Mouse (Mus musculus) frontal cortex, postnatal 14 days (tissue): Measurements from ENCODE around the gene Sfxn1.

ENCODE experiments used
- DNase-seq, 2 experiments: peaks; one replicate each; pipeline ENCODE4 v3.0.0; 2022; ENCODE audit warnings: low spot score in 2 of 2

The Sfxn1 gene

DNA sequence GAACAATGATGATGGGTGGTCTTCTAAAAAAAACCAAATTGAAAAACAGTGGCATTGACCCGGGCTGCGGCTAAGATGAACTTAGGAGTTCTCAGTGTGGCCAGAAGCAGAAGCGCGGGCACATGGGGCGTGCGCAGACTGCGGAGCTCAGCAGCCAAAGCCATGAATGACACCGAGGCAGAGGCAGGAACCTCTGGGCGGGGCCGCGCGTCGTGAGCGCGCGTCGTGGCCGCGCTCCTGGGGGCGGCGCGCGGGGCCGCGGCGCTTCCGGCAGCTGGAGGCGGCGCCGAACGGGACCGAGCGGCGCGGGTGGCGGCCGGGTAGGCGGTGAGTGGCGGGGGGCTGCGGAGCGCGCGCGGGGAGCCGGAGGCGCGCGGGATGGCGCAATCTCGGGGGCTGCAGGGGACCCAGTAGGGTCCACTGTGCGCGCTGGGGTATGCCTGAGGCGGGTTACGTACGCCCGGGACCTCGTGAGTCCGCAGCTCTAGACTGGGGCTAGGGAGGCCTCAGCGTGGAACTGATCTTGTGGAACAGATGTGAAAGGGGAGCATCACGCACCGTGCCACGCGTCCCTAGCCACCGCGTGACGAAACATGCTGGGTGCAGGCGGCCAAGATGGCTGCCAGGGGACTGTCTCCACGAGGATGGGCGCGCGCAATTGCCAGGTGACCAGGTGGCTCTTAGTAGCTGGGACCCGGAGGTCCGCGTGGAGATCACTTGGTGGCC lies at the start of gene Sfxn1:
Sfxn1 (plus strand) TSS at position 264 of the 726 bp plus-strand sequence.
- DNase-seq, result peak; percentile 65 to 73

- no peak for DNase-seq
Observed at GRCm38 (mm10) chr13:54023311-54023710, 48.4 kb upstream of the Sfxn1 start.

GRCm38 (mm10) chr13:54027079-54027478 lies 44.6 kb upstream of the Sfxn1 start:
- DNase-seq, result no peak

GRCm38 (mm10) chr13:54033653-54034052 lies 38.0 kb upstream of the Sfxn1 start:
- no peak for DNase-seq

DNA sequence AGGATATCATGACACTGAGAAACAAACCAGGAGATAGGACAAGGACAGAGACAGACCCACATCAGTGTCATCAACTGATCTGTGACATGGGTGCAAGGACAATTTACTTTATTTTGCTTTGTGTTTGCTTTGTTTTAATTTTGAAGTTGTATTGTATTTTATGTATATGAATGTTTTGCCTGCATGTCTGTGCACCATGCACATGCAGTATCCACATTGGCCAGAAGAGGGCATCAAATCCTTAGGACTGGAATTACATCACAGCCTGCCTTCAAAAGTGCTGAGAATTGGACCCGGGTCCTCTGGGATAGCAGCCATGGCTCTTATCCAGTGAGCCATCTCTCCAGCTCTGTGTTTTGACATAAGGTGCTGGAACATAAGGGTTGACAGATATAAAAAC lies 36.1 kb upstream of the Sfxn1 start:
- DNase-seq, result no peak

GRCm38 (mm10) chr13:54037936-54038335 lies 33.7 kb upstream of the Sfxn1 start:
- no peak for DNase-seq

- DNase-seq, result no peak
Observed at GRCm38 (mm10) chr13:54040256-54040655, 31.4 kb upstream of the Sfxn1 start.

- no peak for DNase-seq
Observed at GRCm38 (mm10) chr13:54048679-54049352, 22.9 kb upstream of the Sfxn1 start.

- DNase-seq, result no peak
Observed at GRCm38 (mm10) chr13:54051641-54052040, 20.0 kb upstream of the Sfxn1 start.

GRCm38 (mm10) chr13:54054962-54055361 lies 16.7 kb upstream of the Sfxn1 start:
- DNase-seq, result peak in 1 of 2 experiments; percentile 22

DNA sequence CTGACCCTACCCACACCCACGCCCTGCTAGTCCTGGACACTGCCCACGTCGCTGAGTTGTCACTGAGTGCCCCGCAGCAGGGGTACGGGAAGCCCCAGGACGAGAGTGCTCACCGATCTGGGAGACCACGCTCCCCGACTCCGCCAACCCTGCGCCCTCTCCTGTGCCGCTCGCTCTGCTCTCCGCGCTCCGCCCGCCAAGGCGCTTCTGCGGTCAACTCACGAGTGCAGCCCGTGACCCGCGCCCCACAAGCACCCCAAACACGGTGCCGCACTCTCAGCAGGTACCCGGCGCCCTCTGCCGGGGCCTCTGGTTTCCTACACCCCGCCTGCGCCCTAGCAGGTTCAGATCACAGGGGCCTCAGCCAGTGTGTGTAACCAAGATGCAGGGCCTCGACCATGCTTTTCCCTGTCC lies 16.2 kb upstream of the Sfxn1 start, which contains the start of gene Drd1:
Drd1 (minus strand) TSS at position 258 of the 414 bp plus-strand sequence.
- peak; percentile 65 to 79 for DNase-seq

DNA sequence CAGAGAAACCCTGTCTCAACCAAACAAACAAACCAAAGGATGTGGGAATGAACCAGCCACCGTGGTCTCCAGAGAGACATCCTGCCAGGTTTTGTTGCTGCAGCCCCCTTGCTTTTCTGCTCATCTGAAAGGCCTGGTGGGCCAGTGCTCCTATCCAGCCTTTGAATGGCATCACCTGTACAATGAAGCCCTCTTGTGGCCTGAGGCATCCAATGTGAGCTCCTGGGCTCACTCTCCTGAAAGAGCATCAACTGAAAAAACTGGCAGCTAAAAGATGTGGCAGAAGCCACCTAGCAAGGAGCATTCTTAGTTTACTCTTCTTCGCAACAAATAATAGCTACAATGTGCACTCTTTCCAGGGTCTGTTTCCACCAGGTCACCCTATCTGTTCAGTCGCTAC lies 9.6 kb upstream of the Sfxn1 start:
- DNase-seq, result no peak

GRCm38 (mm10) chr13:54063292-54063691 lies 8.4 kb upstream of the Sfxn1 start:
- DNase-seq, result no peak

DNA sequence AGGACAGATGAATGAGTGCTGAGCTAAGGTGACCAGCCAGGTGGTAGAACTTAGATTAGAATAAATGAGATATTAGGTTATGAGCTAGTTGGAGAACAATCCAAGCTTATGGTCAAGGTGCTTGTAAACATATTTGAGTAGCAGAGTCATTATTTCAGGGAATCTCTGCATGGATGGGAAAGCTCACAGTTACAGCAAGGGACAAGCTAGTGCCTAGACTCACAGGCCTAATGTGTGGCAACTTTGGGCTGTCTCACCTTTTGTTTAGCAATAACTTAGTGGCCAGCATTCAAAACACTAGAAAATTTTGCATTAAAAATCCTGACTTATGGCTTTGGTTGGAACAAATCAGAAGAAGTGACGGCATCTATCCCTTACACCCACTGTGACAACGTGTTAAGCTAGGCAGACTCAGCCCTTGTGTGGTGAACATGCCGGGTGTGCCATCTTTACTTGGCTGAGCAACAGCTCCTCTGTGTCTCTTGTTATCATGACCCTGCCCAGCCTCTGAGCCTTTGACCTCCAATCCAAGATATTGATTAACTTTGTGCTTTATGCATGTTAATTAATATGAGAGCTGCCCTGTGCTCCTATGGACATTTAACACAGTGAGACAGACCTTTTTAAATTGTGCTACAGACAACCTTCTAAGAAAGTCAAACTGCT lies 5.5 kb upstream of the Sfxn1 start:
- no peak for DNase-seq

- no peak for DNase-seq
Observed at GRCm38 (mm10) chr13:54067617-54068166, 4.0 kb upstream of the Sfxn1 start.

- no peak for DNase-seq
Observed at GRCm38 (mm10) chr13:54071011-54071410, 658 bp upstream of the Sfxn1 start.

GRCm38 (mm10) chr13:54072526-54073057 lies 923 bp downstream of the Sfxn1 start:
- no peak for DNase-seq

- no peak for DNase-seq
Observed at GRCm38 (mm10) chr13:54073066-54073465, 1.4 kb downstream of the Sfxn1 start.

GRCm38 (mm10) chr13:54073491-54073890 lies 1.8 kb downstream of the Sfxn1 start:
- DNase-seq, result no peak

DNA sequence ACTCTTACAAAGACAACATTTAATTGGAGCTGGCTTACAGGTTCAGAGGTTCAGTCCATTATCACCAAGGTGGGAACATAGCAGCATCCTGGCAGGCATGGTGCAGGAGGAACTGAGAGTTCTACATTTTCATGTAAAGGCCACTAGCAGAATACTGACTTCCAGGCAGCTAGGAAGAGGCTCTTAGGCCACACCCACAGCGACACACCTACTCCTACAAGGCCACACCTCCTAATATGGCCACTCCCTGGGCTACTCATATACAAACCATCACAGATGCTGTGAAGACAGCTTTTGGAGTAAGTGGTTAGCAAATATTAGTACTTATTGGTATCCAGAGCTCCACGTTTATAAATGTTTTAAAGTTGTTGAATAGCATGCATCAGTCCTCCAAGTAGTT lies 3.7 kb downstream of the Sfxn1 start:
- no peak for DNase-seq

- DNase-seq, result no peak
Observed at GRCm38 (mm10) chr13:54076051-54076450, 4.4 kb downstream of the Sfxn1 start.
